Mouse (Mus musculus) right cerebral cortex, adult 2 months (tissue): ENCODE data around the gene Parg.
A peak's percentile ranks its signal among the peaks of the same experiment; 100 is the strongest.
"Not testable (repeated sequence)": the region's sequence is repeated elsewhere in the genome, so short reads cannot be mapped to it uniquely, and the experiment has no call there.

ENCODE experiments used
- DNase-seq, 2 experiments: peaks; one replicate each; pipeline ENCODE4 v3.0.0; 2021 to 2022; ENCODE audit warnings: low spot score in 2 of 2

Gene Parg

DNA sequence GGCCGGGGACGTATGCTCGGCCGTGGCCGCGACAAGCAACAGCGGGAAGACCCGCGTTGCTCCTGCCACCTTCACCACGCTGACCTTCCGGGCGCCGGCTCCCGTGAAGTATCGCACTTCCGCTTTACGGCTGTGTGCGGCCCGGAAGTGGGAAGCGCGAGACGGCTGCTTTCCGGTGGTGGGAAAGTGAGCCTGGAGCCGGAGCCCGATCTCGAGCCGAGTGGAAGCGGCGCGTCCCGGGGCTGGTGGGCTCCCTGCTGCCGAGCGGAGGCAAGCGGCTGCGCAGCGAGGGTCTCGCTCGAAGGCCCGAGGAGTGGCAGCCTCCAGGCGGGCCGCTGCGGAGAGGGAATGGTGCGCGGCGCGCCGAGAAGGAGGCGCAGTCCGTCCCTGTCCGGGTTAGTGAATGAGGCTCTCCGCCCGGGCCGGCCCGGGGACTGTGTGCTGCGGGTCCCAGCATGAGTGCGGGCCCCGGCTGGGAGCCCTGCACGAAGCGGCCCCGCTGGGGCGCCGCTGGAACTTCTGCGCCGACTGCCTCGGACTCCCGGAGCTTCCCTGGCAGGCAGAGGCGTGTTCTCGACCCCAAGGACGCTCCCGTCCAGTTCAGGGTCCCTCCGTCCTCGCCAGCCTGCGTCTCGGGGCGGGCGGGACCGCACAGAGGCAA, at the start of gene Parg, which contains the start of gene Timm23:
TSS of gene Parg (plus strand) at position 159 of the 661 bp plus-strand sequence.
TSS of gene Timm23 (minus strand) at position 108 of the 661 bp plus-strand sequence.
- peak; percentile 90 for DNase-seq

DNA sequence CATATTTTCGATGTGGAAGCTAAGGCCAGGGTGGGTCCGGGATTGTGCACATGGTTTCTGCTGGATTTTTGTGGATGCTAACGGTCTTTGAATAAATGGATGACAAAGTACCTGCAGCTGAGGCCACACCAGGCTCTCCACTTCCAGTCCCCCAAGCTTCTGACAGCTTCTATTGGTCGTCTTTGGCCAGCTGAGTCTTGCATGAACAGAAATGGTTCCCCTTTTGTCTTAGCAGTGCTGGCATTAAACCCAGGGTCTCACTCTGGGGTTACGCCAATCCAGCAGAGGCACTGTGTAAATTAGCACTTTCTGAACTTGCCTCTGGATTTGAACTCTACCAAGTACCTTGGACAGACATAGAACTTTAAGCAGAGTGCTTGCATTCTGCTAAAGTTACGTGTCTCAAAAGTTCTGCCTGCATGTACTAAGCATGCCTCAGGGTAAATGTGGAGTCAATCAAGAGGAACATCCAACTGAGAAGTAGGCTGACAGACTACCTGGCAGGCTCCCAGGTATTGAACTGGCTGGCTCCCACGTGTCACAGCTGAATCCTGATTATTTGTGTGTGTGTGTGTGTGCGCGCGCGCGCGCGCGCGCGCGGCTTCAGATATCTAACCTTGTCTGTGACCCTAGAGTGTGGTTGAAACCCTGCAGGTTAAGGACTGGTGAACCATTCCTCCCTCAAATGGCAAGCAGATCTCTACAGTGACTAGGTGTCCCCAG, 49.3 kb upstream of the Parg start:
- DNase-seq = no peak

- no peak for DNase-seq
Observed at GRCm38 (mm10) chr14:32153156-32153555, 48.6 kb upstream of the Parg start.

DNA sequence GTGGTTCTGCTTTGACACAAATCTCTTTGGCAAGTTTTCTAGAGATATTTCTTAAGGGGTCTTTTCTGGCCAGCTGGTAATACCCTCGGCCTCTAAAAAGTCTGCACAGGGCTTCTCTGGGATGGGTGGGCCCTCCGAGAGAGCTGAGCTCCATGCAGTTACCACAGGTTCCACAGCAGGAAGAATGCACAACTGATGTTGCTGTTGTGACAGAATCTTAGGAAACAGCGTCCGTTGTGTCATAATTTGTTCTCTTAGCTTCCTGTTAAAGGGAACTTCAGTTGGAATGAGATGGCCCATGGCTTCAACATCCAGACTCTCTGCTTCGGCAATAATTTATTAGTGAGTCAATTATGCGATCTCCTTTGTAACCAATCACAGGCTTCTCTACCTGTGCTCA, 47.0 kb upstream of the Parg start:
- no peak for DNase-seq

DNA sequence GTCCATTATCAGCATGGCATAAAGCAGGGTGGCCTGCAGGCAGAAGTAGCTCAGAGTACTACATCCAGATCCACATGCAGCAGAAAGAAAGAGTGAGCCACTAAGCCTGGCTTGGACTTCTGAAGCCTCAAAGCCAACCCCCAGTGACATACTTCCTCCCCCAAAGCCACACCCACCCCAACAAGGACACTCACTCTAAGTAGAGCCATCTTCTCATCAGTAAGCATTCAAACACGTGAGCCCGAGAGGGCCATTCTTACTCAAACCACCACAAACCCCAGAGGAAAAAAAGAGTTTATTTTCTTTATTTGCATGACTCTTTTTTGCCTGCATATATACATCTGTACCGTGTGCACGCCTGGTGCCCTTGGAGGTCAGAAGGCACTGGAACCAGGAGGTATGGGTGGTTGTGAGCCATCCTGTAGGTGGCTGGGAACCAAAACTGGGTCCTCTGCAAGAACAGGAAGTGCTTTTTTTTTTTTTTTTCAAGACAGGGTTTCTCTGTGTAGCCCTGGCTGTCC, 42.5 kb upstream of the Parg start:
- no peak for DNase-seq

- DNase-seq = peak; percentile 99
Observed at GRCm38 (mm10) chr14:32159690-32160246, 42.0 kb upstream of the Parg start, which contains the start of gene Ncoa4. TSS of gene Ncoa4 (plus strand) at chr14:32159865.

DNA sequence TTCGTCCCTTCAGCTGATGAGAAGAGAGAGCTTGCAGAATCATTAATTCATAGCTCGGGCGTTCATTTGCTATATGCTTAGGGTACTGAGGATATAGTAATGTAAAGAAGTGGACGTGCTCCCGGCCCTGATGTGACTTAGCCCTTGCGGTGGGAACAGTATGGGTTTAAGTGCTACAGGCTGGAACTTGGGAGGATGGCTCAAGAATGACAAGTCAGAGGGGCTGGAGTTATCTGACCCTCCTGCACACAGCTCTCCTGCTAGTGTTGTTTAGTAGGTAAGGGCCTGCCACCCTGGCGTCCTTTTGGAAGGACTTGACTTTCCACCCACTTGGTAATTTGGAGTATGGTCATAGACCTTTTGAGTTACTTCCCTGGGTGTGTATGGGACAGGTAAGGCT, 41.2 kb upstream of the Parg start:
- DNase-seq = no peak

DNA sequence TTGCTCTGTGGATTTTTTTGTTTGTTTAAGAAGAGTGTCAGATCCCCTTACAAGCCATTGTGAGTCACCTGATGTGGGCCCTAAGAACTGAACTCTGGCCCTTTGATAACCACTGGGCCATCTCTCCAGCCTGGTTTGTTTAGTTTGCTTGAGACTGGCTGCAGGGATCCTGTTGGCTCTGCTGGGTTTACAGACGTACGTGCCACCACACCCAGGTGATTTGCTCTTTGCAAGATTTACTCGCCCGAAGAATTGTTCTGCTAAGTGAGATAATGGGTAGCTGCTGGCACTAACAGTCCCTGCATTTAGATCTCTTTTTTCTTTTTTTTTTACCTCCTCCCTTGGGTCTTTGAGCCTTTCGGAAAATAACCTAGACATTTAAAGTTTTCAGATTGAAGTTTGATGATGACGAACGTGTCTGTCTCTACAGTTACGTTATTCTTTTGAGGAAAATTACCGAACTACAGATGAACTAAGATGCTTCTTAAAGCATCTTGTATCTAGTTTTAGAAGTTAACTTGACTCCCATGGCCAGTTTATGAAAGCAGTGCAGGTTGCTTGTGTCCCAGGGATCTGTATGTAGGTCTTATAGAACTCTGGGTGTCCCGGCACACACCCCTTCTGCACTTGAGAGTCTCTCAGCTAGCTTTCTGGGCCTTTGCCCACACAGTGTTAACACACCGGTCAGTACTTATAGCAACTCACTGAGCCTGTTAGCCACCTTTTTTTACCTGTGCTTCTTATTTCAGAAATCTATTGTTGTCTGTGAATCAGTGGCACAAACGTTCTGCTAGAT, 40.5 kb upstream of the Parg start:
- DNase-seq = no peak

DNA sequence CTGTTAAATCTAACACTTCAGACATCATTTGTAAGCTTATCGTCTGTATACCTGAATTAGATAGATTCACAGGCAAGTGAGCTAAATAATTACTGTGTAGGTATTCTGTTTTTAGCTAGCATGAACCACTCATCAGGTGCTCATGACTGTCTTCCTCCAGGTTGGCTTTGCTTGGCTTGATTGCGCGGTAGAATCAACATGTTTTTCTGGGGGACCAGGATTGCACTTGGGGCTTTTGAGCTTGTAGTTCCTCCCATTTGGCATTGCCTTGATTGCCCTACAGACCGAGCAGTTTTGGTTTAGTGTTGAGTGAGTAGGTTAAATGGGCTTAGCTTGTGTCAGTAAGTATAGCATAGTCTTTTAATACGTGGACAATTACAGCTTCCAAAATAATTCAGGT, 39.5 kb upstream of the Parg start:
- DNase-seq = no peak

GRCm38 (mm10) chr14:32163203-32163888, 38.4 kb upstream of the Parg start:
- DNase-seq = no peak

DNA sequence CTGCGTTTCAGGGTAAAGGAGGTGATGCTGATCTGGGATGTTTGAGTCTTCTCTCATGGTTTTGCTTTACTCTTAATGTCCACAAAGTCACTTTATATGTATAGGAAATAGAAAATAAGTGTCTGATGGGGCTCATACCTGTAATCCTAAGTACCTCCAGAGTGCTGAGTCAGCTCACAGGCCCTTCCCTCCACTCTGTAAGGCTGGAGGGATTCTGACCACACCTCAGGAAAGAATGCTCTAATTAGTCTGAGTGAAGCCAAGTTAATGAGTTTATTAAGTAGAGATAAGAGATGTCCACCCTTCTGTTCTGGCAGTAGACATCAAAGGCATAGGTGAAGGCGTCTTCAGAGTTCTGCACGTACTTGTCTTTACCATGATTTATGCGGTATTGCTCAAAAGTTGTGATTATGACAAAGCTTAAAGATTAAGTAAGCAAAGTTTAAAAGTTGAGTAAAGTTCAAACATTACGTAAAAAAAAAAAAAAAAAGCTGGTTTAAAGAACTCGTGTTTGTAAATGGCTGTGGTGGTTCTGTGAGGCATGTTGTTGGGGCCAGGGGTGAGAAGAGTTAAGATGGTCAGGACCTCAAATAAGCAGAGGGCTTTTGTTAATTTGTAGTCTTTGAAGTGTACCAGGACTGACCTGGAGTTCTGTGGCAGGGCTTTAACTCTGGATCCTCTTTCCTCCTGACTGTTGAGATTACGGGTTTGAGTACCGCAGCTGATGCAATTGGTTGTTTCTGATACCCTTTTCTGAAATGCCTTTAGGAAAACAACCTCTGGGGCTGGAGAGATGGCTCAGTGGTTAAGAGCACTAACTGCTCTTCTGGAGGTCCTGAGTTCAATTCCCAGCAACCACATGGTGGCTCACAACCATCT, 37.3 kb upstream of the Parg start:
- no peak for DNase-seq

DNA sequence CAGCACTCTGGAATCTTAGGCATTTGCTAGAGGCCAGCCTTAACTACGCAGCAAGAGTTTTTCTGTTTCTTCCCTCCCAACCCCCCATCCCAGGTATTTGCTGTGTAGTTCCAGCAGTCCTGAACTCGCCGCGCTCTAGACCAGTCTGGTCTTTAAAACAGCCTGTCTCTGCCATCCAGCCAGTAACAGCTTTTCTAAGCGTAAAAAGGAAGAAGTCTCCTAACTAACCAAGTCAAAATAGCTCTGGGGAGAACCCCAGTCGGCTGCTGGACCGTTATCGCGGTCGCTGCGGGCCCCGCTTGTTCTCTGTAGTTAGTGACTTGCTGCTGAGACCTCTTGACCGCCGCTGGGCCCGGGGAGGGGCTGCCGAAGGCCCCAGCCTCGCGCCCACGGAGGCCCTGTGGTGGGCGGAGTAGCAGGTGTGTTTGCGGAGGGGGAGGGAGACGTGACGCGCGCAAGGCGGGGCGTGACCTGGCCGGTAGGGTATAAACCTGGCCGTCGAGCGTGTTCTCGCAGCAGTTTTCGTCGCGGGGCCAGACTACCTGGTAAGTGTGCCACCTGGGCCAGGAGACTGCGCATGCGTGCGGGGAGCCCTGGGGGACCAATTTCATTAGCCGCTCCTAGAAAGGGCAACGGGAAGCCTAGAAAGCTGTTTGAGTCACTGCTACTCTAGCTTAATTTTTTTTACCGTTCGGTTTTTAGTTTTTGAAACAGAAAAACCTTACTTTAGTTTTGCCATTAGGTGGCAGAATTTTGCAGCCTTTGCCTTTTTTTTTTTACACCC, 36.3 kb upstream of the Parg start:
- DNase-seq = peak; percentile 39 to 44

DNA sequence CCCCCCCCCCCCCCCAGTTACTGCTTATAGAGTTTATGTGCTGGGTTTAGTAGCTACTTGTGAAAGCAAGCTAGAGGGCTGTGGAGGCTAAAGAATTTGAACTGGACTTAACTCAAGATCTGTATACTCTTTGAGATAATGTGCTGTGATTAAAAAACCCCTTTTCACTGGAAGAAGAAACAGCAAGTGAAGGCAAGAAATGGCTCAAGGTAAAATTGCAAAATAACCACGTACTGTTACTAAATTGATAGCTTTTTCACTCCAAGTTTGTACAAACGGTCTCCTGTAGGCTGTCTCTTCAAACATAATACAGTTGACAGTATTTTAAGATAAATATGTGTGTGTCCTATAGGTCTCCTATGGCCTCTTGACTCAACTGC, 35.7 kb upstream of the Parg start:
- no peak for DNase-seq

GRCm38 (mm10) chr14:32166840-32167239, 34.9 kb upstream of the Parg start:
- DNase-seq = no peak

- DNase-seq = no peak
Observed at GRCm38 (mm10) chr14:32167326-32167725, 34.4 kb upstream of the Parg start.

GRCm38 (mm10) chr14:32168653-32169231, 33.0 kb upstream of the Parg start:
- no peak for DNase-seq

DNA sequence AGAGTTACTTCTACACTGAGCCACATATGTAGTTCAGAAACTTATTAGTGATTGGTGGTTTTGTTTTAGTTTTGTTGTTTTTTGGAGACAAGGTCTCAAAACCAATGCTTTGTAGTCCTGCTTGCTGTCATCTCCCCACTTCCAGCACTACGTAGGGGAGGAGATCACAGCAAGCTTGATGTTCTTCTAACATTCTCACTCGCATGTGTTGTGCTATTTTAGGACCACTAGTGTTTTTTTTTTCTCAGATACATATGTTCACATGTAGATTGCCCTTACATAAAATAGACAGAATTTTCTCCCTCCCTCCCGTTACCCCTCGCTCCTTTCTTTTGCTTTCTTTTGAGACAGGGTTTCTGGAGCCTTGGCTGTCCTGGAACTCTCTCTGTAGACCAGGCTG, 31.6 kb upstream of the Parg start:
- no peak for DNase-seq

DNA sequence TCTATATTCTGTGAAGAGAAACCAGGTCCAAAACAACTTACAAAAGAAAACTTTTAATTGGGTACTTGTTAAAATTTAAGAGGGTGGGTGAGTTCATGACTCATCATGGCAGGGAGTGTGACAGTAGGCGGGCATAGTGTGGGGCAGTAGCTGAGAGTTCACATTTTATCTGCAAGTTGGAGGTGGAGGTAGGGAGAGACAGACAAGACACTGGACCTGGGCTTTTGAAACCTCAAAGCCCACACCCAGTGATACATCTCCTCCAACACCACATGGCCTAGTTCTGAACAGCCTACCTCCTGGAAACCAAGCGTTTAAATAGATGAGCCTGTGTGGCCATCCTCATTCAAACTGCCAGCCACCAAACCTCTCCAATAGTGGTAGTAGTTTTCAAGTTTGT, 26.4 kb upstream of the Parg start:
- no peak for DNase-seq

DNA sequence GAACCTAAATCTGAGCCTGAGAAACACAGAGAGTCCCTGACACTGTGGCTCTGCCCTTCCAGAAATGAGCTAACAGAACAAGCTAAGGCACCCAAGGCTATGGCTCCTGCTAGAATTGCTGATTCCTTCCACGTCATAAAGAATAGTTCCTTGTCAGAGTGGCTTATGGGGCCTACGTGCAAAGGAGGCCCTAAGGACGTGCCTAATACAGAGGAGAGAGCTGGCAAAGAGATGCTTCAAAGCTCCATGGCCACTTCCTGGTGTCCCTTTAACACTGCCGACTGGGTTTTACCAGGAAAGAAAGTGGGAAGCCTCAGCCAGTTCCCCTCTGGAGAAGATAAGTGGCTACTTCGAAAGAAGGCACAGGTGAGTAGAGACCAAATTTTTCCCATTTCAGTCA, 25.2 kb upstream of the Parg start:
- not testable (repeated sequence) for DNase-seq
